Comparison of ENCODE assay signal across 8 mouse cellular contexts in genomic region chr4:33030264-33031194, GRCm38 (mm10). TPM values are rescaled to one million over a fixed set of nuclear protein-coding genes. Genes with fewer than 3 reads are reported as not detected.
A peak's percentile ranks its signal among the peaks of the same experiment; 100 is the strongest.
DNase-seq lines count a peak whose midpoint lies in the region; ATAC-seq and TF ChIP-seq lines count a peak whose summit lies in the region.

No protein-coding gene starts in this region.

- DNase-seq in frontal cortex, postnatal 14 days (ENCODE audit: low spot score in 2 of 2) = no peak
- peak; percentile 27 for DNase-seq in forebrain, embryonic 10.5 days (ENCODE audit: extremely low spot score, low spot score)
- peak; percentile 41 for DNase-seq in hindlimb bud, embryonic 11.5 days (ENCODE audit: extremely low spot score, low read depth, low spot score)
- DNase-seq in lung, postnatal 0 days (ENCODE audit: low spot score) = peak; percentile 55
- DNase-seq in retina, embryonic 14.5 days (ENCODE audit: low spot score) = peak; percentile 58

- H3K9me3 ChIP-seq in forebrain, embryonic 10.5 days = peaks cover 4% of the 10 kb centered on the region; the same call in 1 of the 2 replicates
- no peaks in the 10 kb centered on the region for H3K9me3 ChIP-seq in lung, postnatal 0 days (ENCODE audit: low read length)

- H3K27ac ChIP-seq in brown adipose tissue, adult 24 weeks (replicated peaks; ENCODE audit: low read depth, low read length) = peak overlapping the region; percentile 79
- peak overlapping the region; percentile 94 for H3K27ac ChIP-seq in forebrain, embryonic 10.5 days
- peak overlapping the region; percentile 94 for H3K27ac ChIP-seq in lung, postnatal 0 days (ENCODE audit: low read length)

- H3K4me1 ChIP-seq in brown adipose tissue, adult 24 weeks (ENCODE audit: control insufficient read depth, insufficient read depth, insufficient read length, low read length) = peaks cover 4% of the 10 kb centered on the region
- H3K4me1 ChIP-seq in forebrain, embryonic 10.5 days = peaks cover 17% of the 10 kb centered on the region
- H3K4me1 ChIP-seq in lung, postnatal 0 days (ENCODE audit: insufficient read depth, low read depth, low read length) = peaks cover 10% of the 10 kb centered on the region

- 1% methylated on average over 55 of the region's 55 CpGs for whole genome bisulfite sequencing in forebrain, embryonic 10.5 days
- 3% methylated on average over 55 of the region's 55 CpGs for WGBS in lung, postnatal 0 days

- no peak for TF ChIP-seq EP300 in lung, postnatal 0 days (IDR thresholded peaks at IDR 0.05)

- peak overlapping the region; percentile 97 for H3K9ac ChIP-seq in lung, postnatal 0 days (replicated peaks; ENCODE audit: low read depth)

- peak overlapping the region; percentile 71 for H3K4me2 ChIP-seq in lung, postnatal 0 days (replicated peaks; ENCODE audit: low read depth, low read length)

- H3K36me3 ChIP-seq in C2C12 (ENCODE audit: control insufficient read depth, insufficient read depth) = peaks cover 5% of the 10 kb centered on the region
- H3K36me3 ChIP-seq in forebrain, embryonic 10.5 days (replicated peaks) = peaks cover 31% of the 10 kb centered on the region
- peaks cover 3% of the 10 kb centered on the region; the same call in 1 of the 2 replicates for H3K36me3 ChIP-seq in lung, postnatal 0 days (ENCODE audit: insufficient read depth, low read length)

- no peaks in the 10 kb centered on the region for H3K27me3 ChIP-seq in C2C12 (ENCODE audit: control insufficient read depth, insufficient read depth, insufficient read length)
- H3K27me3 ChIP-seq in forebrain, embryonic 10.5 days (ENCODE audit: poor library complexity, severe bottlenecking) = no peaks in the 10 kb centered on the region
- H3K27me3 ChIP-seq in lung, postnatal 0 days (replicated peaks; ENCODE audit: insufficient read depth, low read length) = no peaks in the 10 kb centered on the region

- H3K4me3 ChIP-seq in C2C12 (ENCODE audit: insufficient read depth, poor library complexity, severe bottlenecking) = peak overlapping the region; percentile 84
- H3K4me3 ChIP-seq in brown adipose tissue, adult 24 weeks (ENCODE audit: insufficient read depth, low read depth, low read length) = peak overlapping the region; percentile 97
- H3K4me3 ChIP-seq in forebrain, embryonic 10.5 days = peak overlapping the region; percentile 87
- peak overlapping the region; percentile 74 for H3K4me3 ChIP-seq in lung, postnatal 0 days (ENCODE audit: low read depth, low read length)

- H3K79me2 ChIP-seq in C2C12 (ENCODE audit: control insufficient read depth, insufficient read depth) = peaks cover 51% of the 10 kb centered on the region

- peak overlapping the region; percentile 66 for H3ac ChIP-seq in C2C12 (ENCODE audit: control insufficient read depth, insufficient read length, low read depth)

- H3K79me3 ChIP-seq in C2C12 (ENCODE audit: low read depth) = peaks cover 38% of the 10 kb centered on the region

- peak; percentile 71 for ATAC-seq in frontal cortex, adult (ENCODE audit: low TSS enrichment)
- ATAC-seq in lung, postnatal 0 days = peak; percentile 68

- no peak for TF ChIP-seq CTCF in C2C12 (IDR thresholded peaks at IDR 0.05; ENCODE audit: control insufficient read depth, insufficient read depth, insufficient read length)
- TF ChIP-seq CTCF in lung, postnatal 0 days (IDR thresholded peaks at IDR 0.05) = peak; percentile 23; the same call in 1 of the 2 replicates

TF ChIP-seq in C2C12, 6 proteins besides CTCF, POLR2A, EP300 and RAD21:
- TF ChIP-seq USF1 (IDR thresholded peaks at IDR 0.05; ENCODE audit: low read depth) (no peak), FOSL1 (IDR thresholded peaks at IDR 0.05; ENCODE audit: insufficient read depth, low read length, poor library complexity, severe bottlenecking) (no peak), MYOD1 (IDR thresholded peaks at IDR 0.05; ENCODE audit: control insufficient read depth, insufficient read length, low read depth) (no peak), MAX (IDR thresholded peaks at IDR 0.05) (no peak), MYOG (IDR thresholded peaks at IDR 0.05; ENCODE audit: control insufficient read depth, extremely low read depth, insufficient read length) (no peak)

RNA-seq across cellular contexts. Expression of gene Ube2j1, which starts 0.7 kb away (rescaled TPM):
- polyA plus RNA-seq in C2C12 (2012; fragmentation: generic; extraction: Trizol) = 42.7 TPM
- 38.1 and 39.7 TPM in 2 replicates for polyA plus RNA-seq in brown adipose tissue, adult 24 weeks (2012; ENCODE audit: insufficient read depth, insufficient read length, missing spikeins)
- 46.1 and 46.8 TPM in 2 replicates for polyA plus RNA-seq in forebrain, embryonic 10.5 days (2016; fragmentation: Nextera tagmentation; extraction: Ambion mirVana)
- polyA plus RNA-seq in lung, postnatal 0 days (2015; fragmentation: Nextera tagmentation; extraction: Ambion mirVana) = 36.4 and 36.8 TPM in 2 replicates

RNA-seq across cellular contexts. Expression of gene Gabrr2, which starts 32.3 kb away (rescaled TPM):
- polyA plus RNA-seq in C2C12 (2012; fragmentation: generic; extraction: Trizol) = 0.11 TPM
- not detected in 2 replicates for polyA plus RNA-seq in brown adipose tissue, adult 24 weeks (2012; ENCODE audit: insufficient read depth, insufficient read length, missing spikeins)
- 0.16 and 0.61 TPM in 2 replicates for polyA plus RNA-seq in forebrain, embryonic 10.5 days (2016; fragmentation: Nextera tagmentation; extraction: Ambion mirVana)
- 0.14 and 0.27 TPM in 2 replicates for polyA plus RNA-seq in lung, postnatal 0 days (2015; fragmentation: Nextera tagmentation; extraction: Ambion mirVana)

RNA-seq across cellular contexts. Expression of gene Rragd, which starts 47.7 kb away (rescaled TPM):
- 4.9 TPM for polyA plus RNA-seq in C2C12 (2012; fragmentation: generic; extraction: Trizol)
- 1.4 and 6.6 TPM in 2 replicates for polyA plus RNA-seq in brown adipose tissue, adult 24 weeks (2012; ENCODE audit: insufficient read depth, insufficient read length, missing spikeins)
- polyA plus RNA-seq in forebrain, embryonic 10.5 days (2016; fragmentation: Nextera tagmentation; extraction: Ambion mirVana) = 25.6 and 26.9 TPM in 2 replicates
- 5.6 and 7.8 TPM in 2 replicates for polyA plus RNA-seq in lung, postnatal 0 days (2015; fragmentation: Nextera tagmentation; extraction: Ambion mirVana)

Comparison
In these comparisons a context has a peak if more than half of its experiments do, and no peak if none do; other contexts are left out.
1. DNase-seq: peak in forebrain, embryonic 10.5 days (single experiment), hindlimb bud, embryonic 11.5 days (single experiment), lung, postnatal 0 days (single experiment) and retina, embryonic 14.5 days (single experiment); none in frontal cortex, postnatal 14 days (0 of 2).
2. Peak in every context shown above with its lines, with median percentiles within 50 percentile points of each other: H3K4me3 ChIP-seq and H3K27ac ChIP-seq.